In the genomic region with DNA sequence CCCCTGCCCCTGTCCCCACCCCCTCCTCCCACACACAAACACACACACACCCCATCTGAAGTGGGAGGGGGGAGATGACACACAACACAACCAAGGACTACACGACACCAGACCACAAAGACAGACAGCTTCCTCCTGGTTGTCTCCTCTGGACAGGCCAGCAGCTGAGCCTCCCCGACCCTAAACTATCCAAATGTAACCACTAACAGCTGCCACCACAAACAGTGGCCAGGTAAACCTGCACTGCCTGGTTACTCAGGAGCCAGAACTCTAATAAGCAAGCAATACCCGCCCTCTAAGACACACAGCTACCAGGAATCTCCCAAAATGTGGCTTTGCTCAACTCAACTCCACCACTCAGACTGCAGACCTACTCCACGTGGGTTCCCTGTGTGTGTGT, we compare ENCODE assay signal across 16 mouse cellular contexts. TPM values are rescaled to one million over a fixed set of nuclear protein-coding genes. Genes with fewer than 3 reads are reported as not detected.
DNase-seq lines count a peak whose midpoint lies in the region; ATAC-seq lines count a peak whose summit lies in the region.
"Had no signal": no experiment of that assay in that cellular context is flagged by ENCODE, and none has a peak within 500 bp of the region (broad histone marks: within the 10 kb centered on the region; RNA-seq: fewer than 3 reads in every experiment).

No protein-coding gene starts in this region.

- peak overlapping the region; percentile 32 for H3K4me2 ChIP-seq in heart, embryonic 12.5 days
- no peak overlapping the region for H3K4me2 ChIP-seq in lung, embryonic 16.5 days (ENCODE audit: low read depth, low read length)
- H3K4me2 ChIP-seq in neural tube, embryonic 15.5 days: no peak overlapping the region
- H3K4me2 ChIP-seq: limb, embryonic 12.5 days; midbrain, embryonic 12.5 days had no signal

- DNase-seq in heart, adult 18-20 months: no peak
- no peak for DNase-seq in lung, postnatal 14 days
- no peak for DNase-seq in kidney, postnatal 10 days
- DNase-seq: cerebellum, postnatal 10 days; kidney, adult 11 months; kidney, postnatal 25 days; layer of hippocampus, adult 9-11 months had no signal

- peaks cover 71% of the 10 kb centered on the region for H3K79me2 ChIP-seq in macrophage (ENCODE audit: inconsistent target)

- peaks cover 75% of the 10 kb centered on the region for H3K36me3 ChIP-seq in heart, embryonic 12.5 days
- H3K36me3 ChIP-seq in lung, embryonic 16.5 days (ENCODE audit: control insufficient read depth, insufficient read depth, low read length): peaks cover 2% of the 10 kb centered on the region
- no peaks in the 10 kb centered on the region for H3K36me3 ChIP-seq in macrophage (ENCODE audit: inconsistent target)
- no peaks in the 10 kb centered on the region for H3K36me3 ChIP-seq in neural tube, embryonic 15.5 days
- H3K36me3 ChIP-seq: midbrain, embryonic 12.5 days had no signal

- ATAC-seq in heart, embryonic 12.5 days (ENCODE audit: insufficient number of reproducible peaks, low FRiP score): no peak
- ATAC-seq in lung, embryonic 16.5 days (ENCODE audit: low read depth): no peak
- no peak for ATAC-seq in neural tube, embryonic 15.5 days (ENCODE audit: low FRiP score)
- ATAC-seq: forebrain, embryonic 14.5 days; hindbrain, embryonic 16.5 days had no signal

- WGBS in heart, embryonic 12.5 days: 44% methylated on average over 4 of the region's 4 CpGs
- 42% methylated on average over 4 of the region's 4 CpGs for WGBS in lung, embryonic 16.5 days
- 71% methylated on average over 4 of the region's 4 CpGs for WGBS in macrophage (ENCODE audit: missing documents)
- 76% methylated on average over 4 of the region's 4 CpGs for WGBS in neural tube, embryonic 15.5 days

- H3K27me3 ChIP-seq in heart, embryonic 12.5 days (replicated peaks): no peaks in the 10 kb centered on the region
- no peaks in the 10 kb centered on the region for H3K27me3 ChIP-seq in lung, embryonic 16.5 days (ENCODE audit: control insufficient read depth, insufficient read depth, low read depth, low read length)
- no peaks in the 10 kb centered on the region for H3K27me3 ChIP-seq in neural tube, embryonic 15.5 days (replicated peaks)
- H3K27me3 ChIP-seq: limb, embryonic 12.5 days; midbrain, embryonic 12.5 days had no signal

- no peak overlapping the region for H3K4me3 ChIP-seq in heart, embryonic 12.5 days
- no peak overlapping the region for H3K4me3 ChIP-seq in lung, embryonic 16.5 days (ENCODE audit: low read length)
- H3K4me3 ChIP-seq in macrophage (ENCODE audit: inconsistent target): no peak overlapping the region
- H3K4me3 ChIP-seq in neural tube, embryonic 15.5 days (replicated peaks): no peak overlapping the region
- H3K4me3 ChIP-seq: limb, embryonic 12.5 days; midbrain, embryonic 12.5 days had no signal

- H3K4me1 ChIP-seq in heart, embryonic 12.5 days (replicated peaks): peaks cover 98% of the 10 kb centered on the region
- H3K4me1 ChIP-seq in lung, embryonic 16.5 days (replicated peaks; ENCODE audit: control insufficient read depth, insufficient read depth, low read length): peaks cover 87% of the 10 kb centered on the region
- H3K4me1 ChIP-seq in neural tube, embryonic 15.5 days: peaks cover 61% of the 10 kb centered on the region
- H3K4me1 ChIP-seq: midbrain, embryonic 12.5 days had no signal

- no peaks in the 10 kb centered on the region for H3K9me3 ChIP-seq in heart, embryonic 12.5 days (replicated peaks)
- H3K9me3 ChIP-seq in lung, embryonic 16.5 days (ENCODE audit: control insufficient read depth, low read length): no peaks in the 10 kb centered on the region
- no peaks in the 10 kb centered on the region for H3K9me3 ChIP-seq in neural tube, embryonic 15.5 days (replicated peaks)
- H3K9me3 ChIP-seq: G1E; limb, embryonic 12.5 days; midbrain, embryonic 12.5 days had no signal

- peak overlapping the region; percentile 58; the same call in 1 of the 2 replicates for H3K9ac ChIP-seq in heart, embryonic 12.5 days
- 0 out of 2 replicates have a peak overlapping the region, but pooled peaks have one; percentile 9 for H3K9ac ChIP-seq in lung, embryonic 16.5 days (ENCODE audit: low read length)
- no peak overlapping the region for H3K9ac ChIP-seq in neural tube, embryonic 15.5 days (replicated peaks)
- H3K9ac ChIP-seq: limb, embryonic 12.5 days had no signal

- peak overlapping the region; percentile 44 for H3K27ac ChIP-seq in heart, embryonic 12.5 days (ENCODE audit: poor library complexity, severe bottlenecking)
- 0 out of 2 replicates have a peak overlapping the region, but pooled peaks have one; percentile 19 for H3K27ac ChIP-seq in lung, embryonic 16.5 days (ENCODE audit: low read length)
- H3K27ac ChIP-seq in macrophage: peak overlapping the region; percentile 99
- H3K27ac ChIP-seq in neural tube, embryonic 15.5 days (replicated peaks): no peak overlapping the region
- H3K27ac ChIP-seq: limb, embryonic 12.5 days; midbrain, embryonic 12.5 days had no signal

RNA-seq across cellular contexts. Expression of gene Igf2r, which starts 13.5 kb away (rescaled TPM):
- polyA plus RNA-seq in heart, embryonic 12.5 days (2016; fragmentation: Nextera tagmentation; extraction: Ambion mirVana): 293 and 312 TPM in 2 replicates
- total RNA-seq in heart, adult 18-20 months (2021): 100 to 1,000 TPM; 111 to 115 TPM
- 59.0 and 64.4 TPM in 2 replicates for polyA plus RNA-seq in lung, embryonic 16.5 days (2015; fragmentation: Nextera tagmentation; extraction: Ambion mirVana)
- 100 to 1,000 TPM in 9 of 26 experiments, 10 to 100 TPM in 17; 25.8 to 237 (median 74.8) TPM for total RNA-seq in macrophage (2018; cell fraction: chromatin; rRNA removed)
- total RNA-seq in macrophage (2018; cell fraction: cytosol; rRNA removed): 100 to 1,000 TPM in 2 of 26 experiments, 10 to 100 TPM in 24; 24.6 to 128 (median 57.7) TPM
- 100 to 1,000 TPM in 17 of 26 experiments, 10 to 100 TPM in 9; 57.0 to 215 (median 111) TPM for total RNA-seq in macrophage (2018; cell fraction: nucleus; rRNA removed)
- 44.5 to 77.5 TPM (median 67.5 TPM) in 3 replicates for polyA plus RNA-seq in macrophage (2018)
- polyA plus RNA-seq in neural tube, embryonic 15.5 days (2015; fragmentation: Nextera tagmentation; extraction: Ambion mirVana): 10.1 and 12.6 TPM in 2 replicates
